Mouse (Mus musculus) megakaryocyte-erythroid progenitor cell, adult 5 weeks (primary cell): Measurements from ENCODE around the gene Pxn. TPM values are rescaled to one million over a fixed set of nuclear protein-coding genes. Genes with fewer than 3 reads are reported as not detected.

Experiments used
- polyA plus RNA-seq: library from polyadenylated mRNA; stranded (reverse); fragments of >175 nt; gene quantifications from 2 replicates; pipeline ENCODE4 v1.2.3, GENCODE M21; 2012

Pxn gene
- polyA plus RNA-seq: 230 and 240 TPM in 2 replicates

GRCm38 (mm10) chr5:115506454-115507201, at the start of gene Pxn:
Gene Pxn, plus strand, starts transcription at chr5:115506676.

GRCm38 (mm10) chr5:115465642-115466420, 40.6 kb upstream of the Pxn start, which contains the start of gene Pla2g1b:
Gene Pla2g1b, plus strand, starts transcription at chr5:115466262.

GRCm38 (mm10) chr5:115483947-115484920, 22.2 kb upstream of the Pxn start, which contains the start of gene Sirt4:
Gene Sirt4, minus strand, starts transcription at chr5:115484725.

GRCm38 (mm10) chr5:115559237-115560101, 53.0 kb downstream of the Pxn start, which contains the start of gene Rplp0:
Gene Rplp0, plus strand, starts transcription at chr5:115559467.

GRCm38 (mm10) chr5:115564737-115565393, 58.4 kb downstream of the Pxn start, which contains the start of gene Gcn1l1:
Gene Gcn1l1, plus strand, starts transcription at chr5:115565254.

Other genes starting within 250 kb of the Pxn start
- 243 and 252 TPM in 2 replicates for gene Rnf10, start 233.8 kb upstream of the Pxn start, polyA plus RNA-seq
- 17.6 and 18.8 TPM in 2 replicates for gene Coq5, start 227.0 kb upstream of the Pxn start, polyA plus RNA-seq
- 412 and 470 TPM in 2 replicates for gene Dynll1, start 205.7 kb upstream of the Pxn start, polyA plus RNA-seq
- 74.0 and 79.8 TPM in 2 replicates for gene Srsf9, start 179.5 kb upstream of the Pxn start, polyA plus RNA-seq
- gene Gatc, start 165.5 kb upstream of the Pxn start, polyA plus RNA-seq: 11.6 and 11.8 TPM in 2 replicates
- gene Triap1, start 165.5 kb upstream of the Pxn start, polyA plus RNA-seq: 4.6 and 6.1 TPM in 2 replicates
- 1,870 and 2,088 TPM in 2 replicates for gene Cox6a1, start 157.7 kb upstream of the Pxn start, polyA plus RNA-seq
- not detected in 2 replicates for gene Msi1, start 77.1 kb upstream of the Pxn start, polyA plus RNA-seq
- not detected in 2 replicates for gene Pla2g1b, start 40.4 kb upstream of the Pxn start, polyA plus RNA-seq
- 6.3 and 8.1 TPM in 2 replicates for gene Sirt4, start 22.0 kb upstream of the Pxn start, polyA plus RNA-seq
- 2,995 and 3,136 TPM in 2 replicates for gene Rplp0, start 52.8 kb downstream of the Pxn start, polyA plus RNA-seq
- gene Gcn1l1, start 58.6 kb downstream of the Pxn start, polyA plus RNA-seq: 44.7 and 58.8 TPM in 2 replicates
- 44.4 and 49.8 TPM in 2 replicates for gene Rab35, start 125.2 kb downstream of the Pxn start, polyA plus RNA-seq
- 4.7 and 7.9 TPM in 2 replicates for gene Bicdl1, start 224.9 kb downstream of the Pxn start, polyA plus RNA-seq